Mouse (Mus musculus) B cell, adult 2 months (primary cell): ENCODE measurements around the gene Ano6.
A peak's percentile ranks its signal among the peaks of the same experiment; 100 is the strongest.

ENCODE experiments used
- DNase-seq, 2 experiments: peaks; one replicate each; pipeline ENCODE4 v3.0.0; 2022

Ano6 gene

DNA sequence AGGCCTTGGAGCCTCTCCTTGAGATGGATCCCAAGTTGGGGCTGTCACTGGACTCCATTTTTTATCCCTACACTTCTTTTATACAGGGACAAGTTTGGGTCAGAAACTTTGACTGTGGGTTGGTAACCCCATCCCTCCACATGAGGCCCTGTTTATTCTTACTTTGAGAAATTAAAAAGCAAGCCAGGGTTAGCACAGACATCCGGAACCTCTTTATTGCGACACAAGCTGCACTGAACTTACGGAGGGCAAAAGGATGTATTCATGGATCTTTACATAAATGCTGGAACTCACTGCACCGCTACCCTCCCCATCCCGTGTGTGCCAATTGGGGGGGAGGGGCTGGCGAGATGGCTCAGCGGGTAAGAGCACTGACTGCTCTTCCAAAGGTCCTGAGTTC lies 105.1 kb downstream of the Ano6 start:
- DNase-seq = no peak

DNA sequence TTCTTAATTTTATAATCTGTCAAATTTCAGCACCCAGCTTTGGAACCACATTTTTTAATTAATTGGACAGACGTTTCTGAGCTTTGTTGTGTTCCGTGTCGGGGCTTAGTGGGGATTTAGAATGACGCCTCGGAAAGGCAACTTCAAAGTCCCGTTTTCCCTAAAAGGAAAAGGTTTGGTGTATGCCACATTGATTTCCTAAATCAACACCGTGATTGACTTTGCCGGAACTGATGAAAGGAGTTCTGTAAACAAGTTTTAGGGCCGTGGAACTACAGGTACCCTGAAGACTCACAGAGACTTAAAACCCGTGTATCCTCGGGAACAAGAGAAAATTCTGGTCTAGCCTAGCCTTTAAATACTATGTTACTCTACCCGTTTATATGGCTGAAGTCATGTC lies 107.0 kb downstream of the Ano6 start:
- DNase-seq = no peak

DNA sequence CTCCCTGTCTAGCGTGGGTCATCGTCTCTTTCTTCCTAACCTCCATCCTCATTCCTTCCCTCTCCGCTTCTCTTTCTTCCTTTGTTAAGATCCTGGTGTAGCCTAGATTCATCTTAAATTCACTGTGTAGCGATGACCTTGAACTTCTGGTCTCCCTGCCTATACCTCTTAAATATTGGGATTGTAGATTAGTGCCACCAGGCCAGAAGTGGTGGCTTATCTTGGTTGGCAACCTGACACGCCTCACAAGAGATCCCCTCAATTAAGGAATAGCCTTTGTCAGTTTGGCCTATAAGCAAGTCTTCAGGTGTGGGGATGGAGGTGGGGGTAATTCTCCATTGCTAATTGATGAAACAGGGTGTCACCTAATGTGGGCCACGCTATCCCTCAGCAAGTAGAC lies 107.8 kb downstream of the Ano6 start:
- no peak for DNase-seq

DNA sequence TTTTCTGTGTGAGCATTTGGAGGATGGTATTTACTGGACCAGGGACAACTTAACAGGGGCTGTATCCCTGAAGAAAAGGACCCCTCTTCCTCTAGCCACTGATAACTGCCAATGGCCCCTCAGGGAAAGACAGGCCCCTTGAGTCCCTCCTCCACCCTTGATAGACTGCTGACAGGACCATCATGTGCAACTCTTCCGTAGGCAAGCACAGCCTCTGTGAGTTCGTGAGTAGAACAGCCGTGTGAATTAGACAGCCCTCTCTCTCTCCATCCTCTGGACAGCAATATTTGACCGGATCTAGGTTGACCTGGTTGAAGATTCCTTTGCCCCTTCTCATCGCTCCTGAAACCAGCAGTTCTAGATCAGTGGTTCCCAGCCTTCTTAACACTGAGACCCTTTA lies 111.8 kb downstream of the Ano6 start:
- DNase-seq = no peak

DNA sequence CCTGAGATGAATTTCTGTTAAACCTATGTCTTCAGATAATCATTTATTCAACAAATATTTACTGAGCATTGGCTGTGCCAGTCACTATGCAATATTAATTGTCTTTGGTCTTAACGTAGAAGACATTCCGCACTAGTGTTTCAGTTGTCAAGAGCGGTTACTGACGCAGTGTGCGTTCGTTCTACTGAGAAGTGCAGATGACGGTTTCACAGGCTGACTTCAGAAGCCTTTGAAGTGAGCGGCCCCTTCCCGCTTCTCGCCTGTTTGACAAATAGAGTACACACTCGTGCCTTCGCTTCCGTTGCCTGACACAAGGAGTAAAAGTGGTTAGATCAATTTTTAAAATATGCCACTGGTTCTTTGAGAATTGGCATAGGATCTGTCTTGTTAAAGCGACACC lies 113.6 kb downstream of the Ano6 start:
- no peak for DNase-seq

DNA sequence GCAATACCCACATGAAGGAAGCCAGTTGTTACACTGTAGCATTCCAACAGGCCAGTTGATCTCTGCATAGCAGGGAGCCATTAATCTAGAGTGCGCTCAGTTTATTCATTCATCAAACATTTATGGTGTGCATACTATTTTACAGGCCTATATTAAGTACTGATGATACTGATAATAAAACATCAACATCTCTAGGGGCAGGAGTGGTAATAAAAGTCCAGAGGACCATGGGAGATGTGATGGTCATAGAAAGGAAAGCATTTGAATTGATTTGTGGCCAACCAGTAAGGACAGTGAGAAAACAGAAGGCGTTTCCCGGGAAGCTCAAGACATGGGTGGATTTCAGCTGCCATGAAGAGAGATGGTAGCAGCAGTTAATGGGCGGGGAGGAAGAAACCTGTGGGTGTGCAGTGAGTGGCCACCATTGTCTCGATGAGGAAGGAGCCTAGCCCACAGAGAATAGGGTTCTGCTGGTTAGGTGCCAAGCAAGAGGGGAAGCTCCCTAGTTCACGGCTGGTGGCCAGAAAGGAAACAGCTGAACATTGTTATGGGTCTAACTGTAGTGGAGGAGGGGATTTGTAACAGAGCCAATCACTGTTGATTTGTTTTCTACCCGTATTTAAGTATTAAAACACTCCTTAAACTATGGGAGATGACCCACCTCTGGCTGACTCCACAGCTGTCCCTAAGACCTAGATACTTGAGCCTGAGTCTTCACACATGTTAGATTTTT lies 115.5 kb downstream of the Ano6 start:
- DNase-seq = peak; percentile 71 to 75

DNA sequence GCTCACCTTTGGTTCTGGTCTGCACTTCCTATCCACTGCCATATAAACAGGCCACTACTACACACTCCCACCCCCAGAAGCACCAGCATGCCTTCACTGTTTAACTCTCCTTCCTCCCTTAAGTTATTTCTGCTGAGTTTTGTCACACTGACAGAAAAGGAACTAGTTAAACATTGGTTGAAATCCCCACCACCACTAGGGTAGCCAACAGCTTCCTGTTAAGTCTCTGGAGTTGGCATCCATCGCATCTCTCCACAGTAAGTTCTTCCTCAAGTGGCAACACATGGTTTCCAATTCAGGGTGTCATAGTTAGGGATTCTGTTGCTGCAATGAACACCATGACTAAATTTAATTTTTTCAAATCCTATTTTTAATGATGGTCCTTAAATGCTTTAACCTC lies 116.2 kb downstream of the Ano6 start:
- no peak for DNase-seq

DNA sequence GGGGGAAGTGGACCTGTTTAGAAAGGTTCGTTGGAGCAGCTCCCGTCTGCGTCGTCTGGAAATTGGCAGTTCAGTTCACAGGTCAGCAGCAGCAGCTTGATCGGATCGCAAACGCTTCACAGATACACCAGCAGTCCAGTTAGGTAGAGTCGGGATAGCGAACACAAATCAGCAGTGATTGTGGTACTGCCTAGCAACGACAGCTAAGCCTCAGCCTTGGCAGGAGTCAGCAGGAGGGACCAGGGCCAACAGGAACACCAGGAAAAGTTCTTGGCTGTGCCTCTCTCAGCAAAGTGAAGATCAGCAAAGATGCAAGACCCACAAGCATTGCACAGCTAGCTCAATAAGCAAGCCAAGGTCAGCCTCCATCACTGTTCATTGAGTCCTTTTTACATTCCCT lies 116.7 kb downstream of the Ano6 start:
- DNase-seq = no peak

DNA sequence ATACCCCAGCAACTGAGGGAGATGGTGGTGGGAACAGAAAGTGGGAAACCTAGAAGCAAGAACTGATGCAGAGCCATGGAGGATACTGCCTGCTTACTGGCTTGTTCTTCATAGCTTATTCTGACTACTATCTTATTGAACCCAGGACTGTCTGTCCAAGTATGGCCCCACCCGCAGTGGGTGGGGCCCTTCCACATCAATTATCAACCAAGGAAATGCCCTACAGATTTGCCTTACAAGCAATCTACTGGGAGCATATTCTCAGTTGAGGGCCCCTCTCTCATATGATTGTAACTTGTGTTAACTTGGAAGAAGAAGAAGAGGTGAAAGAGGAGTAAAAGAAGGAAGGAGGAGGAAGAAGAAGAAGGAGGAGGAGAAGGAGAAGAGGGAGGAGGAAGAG lies 117.3 kb downstream of the Ano6 start:
- no peak for DNase-seq

DNA sequence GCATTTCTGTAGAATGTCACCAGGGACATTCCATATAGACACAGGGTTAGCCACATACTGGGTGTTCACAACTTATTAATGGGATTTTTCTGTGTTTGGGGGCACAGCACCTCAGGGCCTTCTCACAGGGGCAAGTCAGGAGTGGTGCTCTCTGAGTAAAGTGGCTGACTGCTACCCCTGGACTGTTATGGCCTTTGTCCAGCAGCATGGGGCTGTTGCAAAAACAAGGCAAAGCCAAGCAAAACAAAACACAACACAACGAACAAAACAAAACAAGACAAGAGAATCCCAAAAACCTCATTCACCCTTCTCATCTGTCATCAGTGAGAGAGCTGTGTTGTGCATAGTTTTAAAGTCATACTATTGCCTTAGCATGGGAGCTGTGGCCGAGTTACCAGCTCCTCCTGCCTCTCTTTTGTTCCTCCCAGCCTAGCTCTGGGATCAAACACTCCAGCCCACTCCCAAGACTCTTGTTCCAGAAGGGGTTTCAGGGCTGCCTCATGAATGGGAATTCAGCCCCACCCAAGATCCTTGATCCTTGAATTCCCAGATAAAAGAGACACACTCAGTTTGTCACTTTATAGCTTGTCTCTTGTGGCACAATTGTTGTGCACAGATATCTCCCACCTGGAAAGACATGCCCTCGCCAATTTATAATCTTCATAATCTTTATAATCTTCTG lies 119.6 kb downstream of the Ano6 start:
- DNase-seq = no peak

DNA sequence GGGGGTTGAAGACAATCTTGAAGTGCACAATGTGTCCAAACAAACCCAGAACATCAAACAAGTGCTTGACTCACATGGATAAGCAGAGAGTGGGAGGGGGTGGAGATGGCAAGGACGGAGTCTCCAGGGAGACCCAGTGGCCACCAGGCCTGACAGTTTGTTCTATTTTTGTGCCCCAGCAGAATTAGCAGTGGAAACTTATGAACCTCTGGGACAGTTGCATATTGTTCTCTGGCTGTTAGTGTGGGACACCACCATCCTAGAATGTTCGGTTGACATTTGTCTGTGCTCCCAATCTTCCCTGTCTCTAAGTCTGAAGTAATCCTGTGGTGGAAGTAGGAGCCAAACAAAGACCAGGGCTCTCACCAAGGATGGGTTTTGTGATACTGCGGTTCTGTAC lies 124.3 kb downstream of the Ano6 start:
- DNase-seq = no peak

DNA sequence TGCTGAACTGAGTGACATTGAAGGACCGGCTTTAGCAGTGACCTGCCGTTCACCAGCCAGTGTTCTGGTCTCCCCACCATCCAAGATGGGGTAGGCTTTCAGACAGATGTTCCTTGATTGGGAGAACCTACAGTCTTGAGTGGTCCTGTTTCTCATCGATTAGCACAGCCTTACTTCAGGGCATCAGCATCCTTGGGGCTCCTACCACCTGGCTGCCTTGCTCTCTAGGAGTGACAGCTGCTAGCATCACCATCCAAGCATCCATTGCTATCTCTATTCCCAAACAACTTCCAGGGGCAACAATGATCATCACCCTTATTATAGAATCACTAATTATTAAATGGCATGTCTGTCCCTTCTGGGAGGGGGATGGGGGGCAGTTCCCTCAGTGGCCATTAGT lies 124.8 kb downstream of the Ano6 start:
- DNase-seq = no peak

DNA sequence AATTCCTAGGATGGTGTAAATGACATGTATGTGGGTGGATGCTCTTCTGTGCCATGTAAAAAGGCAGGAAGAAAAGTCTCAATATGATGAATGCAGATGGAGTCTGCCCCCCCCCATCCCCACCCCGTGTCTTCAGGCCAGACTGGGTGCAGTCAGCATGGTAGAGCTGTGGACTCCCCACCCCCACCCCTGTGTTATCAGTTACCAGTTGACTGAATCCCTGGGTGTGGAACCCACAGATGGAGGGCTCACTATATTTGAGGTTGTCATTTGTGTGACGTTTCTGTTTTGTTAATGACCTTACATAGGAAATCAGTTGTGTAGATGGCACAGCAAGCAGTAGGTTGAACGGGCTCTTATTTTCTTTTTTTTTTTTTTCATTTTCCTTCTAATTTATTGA lies 126.7 kb downstream of the Ano6 start:
- DNase-seq = no peak

DNA sequence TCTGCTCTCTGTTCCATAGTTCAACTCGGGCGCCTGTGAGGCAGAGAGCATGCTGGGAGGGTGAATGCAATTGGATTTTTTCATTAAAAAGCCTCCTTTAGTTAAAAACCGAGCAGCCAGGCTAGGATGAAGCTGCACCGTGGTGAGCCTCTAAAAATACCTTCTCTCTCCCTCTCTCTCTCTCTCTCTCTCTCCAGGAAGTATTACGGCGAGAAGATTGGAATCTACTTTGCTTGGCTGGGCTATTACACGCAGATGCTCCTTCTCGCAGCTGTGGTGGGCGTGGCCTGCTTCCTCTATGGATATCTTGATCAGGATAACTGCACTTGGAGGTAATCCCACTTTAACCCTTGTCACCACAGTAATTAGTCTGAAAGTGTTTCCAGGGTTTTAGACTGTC lies 129.4 kb downstream of the Ano6 start:
- no peak for DNase-seq

DNA sequence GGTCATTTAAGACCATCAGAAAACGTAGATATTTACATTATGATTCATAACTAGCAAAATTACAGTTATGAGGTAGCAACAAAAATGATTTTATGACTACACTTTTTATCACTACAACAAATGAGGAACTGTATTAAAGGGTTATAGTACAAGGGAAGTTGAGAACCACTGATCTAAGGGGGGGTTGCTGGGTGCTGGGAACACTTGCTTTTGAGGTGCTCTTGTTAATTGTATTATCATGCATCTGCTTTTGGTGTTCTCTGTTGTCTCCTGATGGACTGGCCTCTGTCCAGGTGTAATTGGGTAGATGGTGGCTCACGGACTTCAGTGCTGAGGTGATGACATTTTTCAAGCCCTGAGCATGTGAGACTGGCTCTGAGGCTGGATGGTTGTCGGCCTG lies 130.4 kb downstream of the Ano6 start:
- no peak for DNase-seq

DNA sequence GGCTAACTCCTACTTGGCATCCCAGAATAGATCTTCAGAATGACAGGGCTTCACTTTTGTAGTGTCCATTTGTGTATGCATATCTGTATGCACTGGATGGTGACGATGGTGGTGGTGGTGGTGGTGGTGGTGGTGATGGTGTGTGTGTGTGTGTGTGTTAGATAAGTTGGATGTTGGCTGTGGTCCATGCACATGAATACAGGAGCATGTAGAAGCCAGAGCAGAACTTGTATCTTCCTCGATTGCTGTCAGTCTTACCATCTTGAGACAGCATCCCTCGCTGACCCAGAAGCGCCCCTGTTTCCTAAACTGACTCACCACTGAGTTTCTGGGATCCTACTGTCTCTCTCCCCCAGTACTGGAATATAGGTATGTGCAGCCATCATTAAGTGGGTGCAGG lies 131.0 kb downstream of the Ano6 start:
- DNase-seq = no peak

DNA sequence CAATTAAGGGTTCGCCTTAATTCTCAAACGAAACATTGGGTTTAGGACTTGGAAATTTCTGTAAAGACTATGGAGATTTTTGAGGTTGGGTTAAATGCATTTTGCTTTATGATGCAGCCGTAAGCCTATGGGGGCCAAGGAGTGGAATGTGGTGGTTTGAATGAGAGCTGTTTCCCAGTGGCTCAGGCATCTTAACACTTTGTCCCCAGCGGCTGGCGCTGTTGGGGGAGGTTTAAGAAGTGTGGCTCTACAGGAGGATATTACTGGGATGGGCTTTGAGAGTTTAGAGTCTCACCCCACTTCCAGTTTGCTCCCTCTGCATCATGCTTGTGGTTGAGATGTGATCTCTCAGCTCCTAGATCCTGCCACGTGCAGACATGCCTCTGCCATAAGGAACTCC lies 131.9 kb downstream of the Ano6 start:
- DNase-seq = peak in 1 of 2 experiments; percentile 26

DNA sequence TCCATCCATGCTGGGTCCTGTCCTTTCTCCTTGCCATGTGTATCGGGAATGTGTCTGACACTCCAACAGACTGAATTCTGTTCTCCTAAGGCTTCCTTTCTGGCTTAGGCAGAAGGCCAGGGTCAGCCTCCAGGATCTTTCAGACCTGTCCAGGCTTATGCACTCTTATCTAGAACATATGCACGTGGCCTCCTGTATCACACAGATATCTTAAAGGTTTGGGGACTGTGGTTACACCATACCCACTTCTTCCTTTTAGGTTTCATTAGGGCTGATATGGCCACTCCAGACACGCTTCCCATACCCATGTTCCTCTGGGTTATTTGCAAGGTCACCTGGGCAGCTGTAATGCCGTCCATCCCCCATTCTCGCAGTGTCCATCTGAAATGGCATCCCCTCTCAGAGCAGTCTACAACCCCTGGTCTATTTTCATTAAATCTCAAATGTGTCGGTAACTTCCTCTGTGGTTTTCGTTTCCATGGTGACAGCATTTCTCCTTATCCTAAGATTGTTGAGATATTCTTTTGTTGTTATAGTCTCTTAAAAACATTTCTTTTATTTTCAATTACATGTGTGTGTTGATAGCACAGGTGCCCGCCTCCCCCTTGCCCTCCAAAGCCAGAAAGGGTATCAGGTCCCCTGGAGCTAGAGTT lies 134.8 kb downstream of the Ano6 start:
- DNase-seq = no peak

DNA sequence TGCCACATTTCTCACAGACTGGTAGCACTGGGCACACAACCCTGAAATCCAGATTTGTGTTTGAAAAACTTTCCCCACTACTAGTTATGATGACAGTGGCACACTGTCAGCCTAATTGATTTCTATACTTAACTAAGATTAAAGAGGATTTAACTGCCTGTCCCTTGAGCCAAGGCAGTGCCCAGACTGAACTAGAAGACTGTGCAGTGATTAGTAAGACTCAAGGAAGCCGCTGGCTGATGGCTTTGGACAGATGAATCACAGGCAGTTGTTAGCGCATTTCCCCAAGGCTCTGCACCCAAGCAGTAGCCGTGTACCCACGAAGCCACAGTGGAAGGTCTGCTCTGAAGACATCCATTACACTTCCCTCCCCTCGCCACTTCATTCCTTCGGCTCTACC lies 138.4 kb downstream of the Ano6 start:
- DNase-seq = no peak

DNA sequence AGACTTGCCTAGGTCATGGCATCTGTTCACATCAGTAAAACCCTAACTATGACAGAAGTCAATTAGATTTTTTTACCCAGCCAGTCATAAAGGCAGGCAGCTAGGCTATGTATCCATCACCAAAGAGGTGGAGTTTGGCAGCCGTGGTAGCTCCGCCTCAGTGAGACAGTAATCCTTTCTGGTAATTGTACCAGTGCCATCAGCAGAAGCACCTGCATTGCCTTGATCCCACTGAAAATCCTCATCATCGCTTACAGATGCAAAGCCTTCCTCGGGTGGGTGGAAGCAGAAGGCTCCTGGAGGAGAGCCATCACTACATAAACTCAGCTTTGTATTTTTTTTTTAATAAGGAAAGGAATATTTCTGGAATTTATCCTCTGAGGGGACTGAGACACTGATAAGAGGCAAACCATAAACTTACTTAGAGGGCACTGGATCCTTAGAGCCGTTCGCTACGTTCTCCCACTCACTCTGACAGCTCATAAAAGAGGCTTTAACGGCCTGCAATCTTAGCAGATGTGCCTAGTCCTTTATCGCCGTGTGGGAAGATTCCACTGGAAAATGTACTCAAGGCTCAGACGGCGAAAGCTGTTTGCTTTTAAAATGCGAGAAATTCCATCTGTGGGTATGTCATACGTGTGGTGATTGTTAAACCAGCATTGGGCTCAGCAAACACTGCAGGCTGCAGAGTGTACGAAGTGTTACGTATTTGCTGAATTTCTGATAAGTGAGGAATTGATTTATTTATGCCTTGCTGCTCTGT lies 140.6 kb downstream of the Ano6 start:
- DNase-seq = no peak

DNA sequence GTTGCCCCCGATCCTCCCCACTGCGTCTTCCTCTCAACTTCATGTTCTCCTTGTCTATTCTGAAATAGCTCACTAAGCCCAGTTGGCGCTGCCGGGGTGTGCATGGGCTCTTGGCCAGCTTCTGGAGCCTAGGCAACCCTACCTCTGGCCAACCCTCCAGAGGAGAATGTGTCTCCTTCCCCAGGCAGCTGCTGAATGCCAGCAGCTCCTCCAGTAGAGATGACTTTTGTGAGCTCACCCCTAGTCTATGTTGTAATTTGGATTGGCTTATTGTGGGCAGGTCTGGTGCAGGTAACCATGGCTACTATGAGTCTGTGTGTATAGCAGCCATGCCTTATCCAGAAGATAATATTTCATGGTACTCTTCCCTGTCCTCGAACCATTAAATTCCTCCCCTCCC lies 141.7 kb downstream of the Ano6 start:
- DNase-seq = no peak

DNA sequence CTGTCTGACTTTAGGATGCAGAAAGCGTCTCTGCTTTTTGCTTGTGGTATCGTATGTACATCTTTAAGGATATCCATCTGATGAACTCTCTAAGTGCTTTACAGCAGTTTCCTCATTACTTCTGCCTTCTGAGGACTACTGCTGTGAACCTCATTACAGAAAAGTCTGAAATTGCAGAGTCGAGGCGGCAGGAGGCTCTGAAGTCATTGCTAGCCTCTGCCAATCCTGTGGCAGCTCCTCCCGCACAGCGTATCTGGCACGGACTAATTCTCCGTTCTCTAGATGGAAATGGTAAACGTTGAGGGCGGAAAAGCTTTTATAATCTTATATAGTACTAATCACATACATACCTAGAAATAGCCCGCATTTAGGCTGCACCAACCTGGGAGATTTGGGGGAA lies 144.5 kb downstream of the Ano6 start:
- no peak for DNase-seq

DNA sequence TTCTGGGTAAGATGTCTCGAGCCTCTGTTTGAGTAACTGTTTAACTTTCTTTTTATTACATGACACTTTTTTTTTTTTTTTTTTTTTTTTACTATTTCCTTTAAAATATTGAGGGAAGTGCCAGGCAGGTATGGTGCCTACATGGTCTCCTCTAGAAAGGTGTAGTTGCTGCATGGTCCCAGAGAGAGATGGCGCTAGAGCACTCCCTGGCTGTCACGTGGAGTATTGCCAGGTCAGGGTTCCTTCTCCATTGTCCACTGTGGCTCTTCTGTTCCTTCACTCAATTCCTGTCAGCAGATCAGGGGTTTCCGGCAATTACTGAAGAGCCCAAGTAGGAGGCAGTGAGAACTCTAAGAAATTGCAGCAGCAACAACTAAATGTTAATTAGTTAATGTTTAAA lies 152.8 kb downstream of the Ano6 start:
- DNase-seq = peak; percentile 66 to 67

DNA sequence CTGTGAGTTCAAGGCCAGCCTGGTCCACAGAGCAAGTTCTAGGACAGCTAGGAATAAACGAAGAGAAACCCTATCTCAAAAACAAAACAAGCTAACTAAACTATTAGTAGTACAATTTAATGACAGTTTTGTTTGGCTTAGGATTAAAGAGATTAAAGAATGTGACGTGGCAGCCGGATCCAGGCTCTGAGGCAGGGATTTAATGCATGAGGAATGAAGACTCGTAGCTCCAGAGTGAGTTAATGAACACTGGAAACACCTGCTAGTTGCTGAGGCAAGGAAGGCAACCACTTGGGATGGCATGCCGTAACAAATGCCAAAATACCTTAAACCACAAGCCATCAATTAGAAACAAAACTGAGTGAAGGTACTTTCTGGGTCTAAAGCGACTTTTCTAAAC lies 153.7 kb downstream of the Ano6 start:
- DNase-seq = no peak
